Mouse (Mus musculus): ENCODE results near the gene Top3a.

Gene Top3a

GRCm38 (mm10) chr11:60712639-60713255 is 64.4 kb downstream of the Top3a start:
- DNase-seq (ENCODE audit: extremely low read depth, low read depth), result no peak

- no peak for DNase-seq (ENCODE audit: extremely low read depth, low read depth)
Measured at GRCm38 (mm10) chr11:60712040-60712439, 65.1 kb downstream of the Top3a start.

GRCm38 (mm10) chr11:60711218-60711617 is 65.9 kb downstream of the Top3a start:
- no peak for DNase-seq (ENCODE audit: extremely low read depth, low read depth)

- DNase-seq (ENCODE audit: extremely low read depth, low read depth), result no peak
Measured at GRCm38 (mm10) chr11:60709481-60710465, 67.4 kb downstream of the Top3a start.

- no peak for DNase-seq (ENCODE audit: extremely low read depth, low read depth)
Measured at GRCm38 (mm10) chr11:60708631-60709030, 68.5 kb downstream of the Top3a start.

- no peak for DNase-seq (ENCODE audit: extremely low read depth, low read depth)
Measured at GRCm38 (mm10) chr11:60707672-60708071, 69.5 kb downstream of the Top3a start.

- DNase-seq (ENCODE audit: extremely low read depth, low read depth), result no peak
Measured at GRCm38 (mm10) chr11:60706696-60707480, 70.3 kb downstream of the Top3a start.

GRCm38 (mm10) chr11:60706076-60706475 is 71.1 kb downstream of the Top3a start:
- no peak for DNase-seq (ENCODE audit: extremely low read depth, low read depth)

GRCm38 (mm10) chr11:60705255-60705654 is 71.9 kb downstream of the Top3a start:
- no peak for DNase-seq (ENCODE audit: extremely low read depth, low read depth)

- DNase-seq (ENCODE audit: extremely low read depth, low read depth), result no peak
Measured at GRCm38 (mm10) chr11:60704023-60704880, 72.9 kb downstream of the Top3a start.

- DNase-seq (ENCODE audit: extremely low read depth, low read depth), result no peak
Measured at GRCm38 (mm10) chr11:60703131-60703530, 74.0 kb downstream of the Top3a start.

GRCm38 (mm10) chr11:60701611-60702010 is 75.6 kb downstream of the Top3a start:
- DNase-seq (ENCODE audit: extremely low read depth, low read depth), result no peak

- no peak for DNase-seq (ENCODE audit: extremely low read depth, low read depth)
Measured at GRCm38 (mm10) chr11:60700320-60701185, 76.6 kb downstream of the Top3a start.

GRCm38 (mm10) chr11:60699524-60700075 is 77.6 kb downstream of the Top3a start, which contains the start of gene Llgl1:
Gene Llgl1, plus strand, starts transcription at chr11:60699723.
- DNase-seq (ENCODE audit: extremely low read depth, low read depth), result peak; percentile 49

GRCm38 (mm10) chr11:60698806-60699523 is 78.2 kb downstream of the Top3a start:
- peak; percentile 22 for DNase-seq (ENCODE audit: extremely low read depth, low read depth)

- peak; percentile 48 for DNase-seq (ENCODE audit: extremely low read depth, low read depth)
Measured at GRCm38 (mm10) chr11:60697561-60697960, 79.6 kb downstream of the Top3a start.

GRCm38 (mm10) chr11:60696165-60696564 is 81.0 kb downstream of the Top3a start:
- DNase-seq (ENCODE audit: extremely low read depth, low read depth), result no peak

All from MEL-GATA-1-ER (cell line).